Mouse (Mus musculus) forebrain, embryonic 12.5 days (tissue): ENCODE results near the gene Nln. TPM values are rescaled to one million over a fixed set of nuclear protein-coding genes. Genes with fewer than 3 reads are reported as not detected.

Source experiments
- ATAC-seq: fragments of 200-750 bp; cut with Nextera tagmentation; 2 replicates; pipeline ENCODE4 v1.8.0; 2017; ENCODE audit warnings: moderate TSS enrichment; ENCODE audit not compliant: low FRiP score
- H3K27ac ChIP-seq: fragments of 300-500 bp; sonication (generic); 2 replicates; pipeline ENCODE4 v1.5.1; 2016; ENCODE audit warnings: mild to moderate bottlenecking
- H3K27me3 ChIP-seq: fragments of 300-500 bp; sonication (generic); 2 replicates; pipeline ENCODE4 v1.6.1; 2016; ENCODE audit warnings: mild to moderate bottlenecking
- H3K36me3 ChIP-seq: fragments of 300-500 bp; sonication (generic); replicated peaks from 2 replicates; pipeline ENCODE4 v1.6.1; 2016; ENCODE audit warnings: mild to moderate bottlenecking
- H3K4me1 ChIP-seq: fragments of 300-500 bp; sonication (generic); 2 replicates; pipeline ENCODE4 v1.6.1; 2016
- H3K4me2 ChIP-seq: fragments of 300-500 bp; sonication (generic); 2 replicates; pipeline ENCODE4 v1.6.1; 2016; ENCODE audit warnings: mild to moderate bottlenecking, moderate library complexity
- H3K4me3 ChIP-seq: fragments of 300-500 bp; sonication (generic); replicated peaks from 2 replicates; pipeline ENCODE4 v1.5.1; 2016; ENCODE audit warnings: mild to moderate bottlenecking
- H3K9ac ChIP-seq: fragments of 300-500 bp; sonication (generic); 2 replicates; pipeline ENCODE4 v1.6.1; 2016; ENCODE audit warnings: mild to moderate bottlenecking
- H3K9me3 ChIP-seq: fragments of 300-500 bp; sonication (generic); 2 replicates; pipeline ENCODE4 v1.6.1; 2016
- WGBS: fragments of 180-500 bp; shearing (Covaris S2); methylation state at CpG from one replicate; pipeline ENCODE4 v1.1.7; 2016; 5-methylcytosine and 5-hydroxymethylcytosine counted together
- polyA plus RNA-seq: library from polyadenylated mRNA; unstranded; fragments of >200 nt; fragmentation: Nextera tagmentation; extraction: Ambion mirVana; gene quantifications from 2 replicates; pipeline ENCODE4 v1.2.1, GENCODE M21; 2016

Nln gene
- polyA plus RNA-seq, 1 experiment from 2014 or later: 25.0 TPM

DNA sequence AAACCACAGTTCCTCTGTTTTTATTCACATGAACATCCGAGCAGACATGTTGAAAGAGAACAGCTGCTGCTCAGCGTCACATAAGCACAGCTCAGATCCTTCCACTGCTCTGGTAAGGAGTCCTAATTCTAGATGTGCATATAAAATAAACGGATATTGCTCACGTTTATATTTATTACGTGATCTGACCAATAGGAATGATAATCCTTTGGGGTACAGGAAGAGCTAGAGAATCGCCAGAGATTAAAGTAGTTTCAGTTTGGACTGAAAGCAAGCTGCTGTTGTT lies 83.8 kb downstream of the Nln start:
- no peak for ATAC-seq
- 85% methylated on average over 6 of the region's 6 CpGs for WGBS
- H3K27ac ChIP-seq: no peak overlapping the region

DNA sequence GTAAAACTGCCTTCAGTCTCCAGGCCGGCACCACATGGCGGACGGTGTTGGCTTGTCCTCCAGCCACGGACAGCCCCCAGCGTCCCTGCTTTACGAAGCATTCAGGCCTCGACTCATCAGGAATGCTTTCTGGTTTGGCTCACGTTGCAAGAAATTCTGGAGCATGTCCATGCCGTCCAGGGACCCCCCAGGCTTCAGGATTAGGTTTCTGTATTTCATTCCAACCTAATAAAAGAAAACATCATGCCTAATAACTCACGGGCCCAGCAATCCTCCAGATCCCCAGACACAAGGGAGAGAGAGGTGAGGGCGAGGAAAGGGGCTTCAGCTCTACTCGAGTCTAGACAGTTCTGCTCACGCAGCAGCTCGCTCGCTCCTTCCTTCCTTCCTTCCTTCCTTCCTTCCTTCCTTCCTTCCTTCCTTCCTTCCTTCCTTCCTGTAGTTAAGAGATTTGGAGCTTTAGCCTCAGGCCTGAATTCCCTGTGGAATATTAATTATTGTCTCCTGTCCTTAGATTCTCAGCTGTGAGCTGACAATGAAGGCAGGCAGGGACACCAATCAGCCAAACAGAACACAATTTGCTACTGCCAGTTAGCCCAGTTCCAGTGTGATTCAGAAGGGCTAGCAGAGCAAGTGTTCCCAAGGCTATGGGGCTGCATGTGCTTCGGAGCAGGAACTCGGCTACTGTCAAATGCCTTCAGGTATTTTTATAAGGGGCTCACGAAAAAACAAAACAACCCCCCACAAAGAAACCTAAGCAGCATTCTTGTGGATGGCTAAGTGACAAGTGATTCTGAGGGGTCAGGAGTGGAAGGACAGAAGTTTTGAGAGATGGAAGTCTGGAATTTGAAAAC lies 84.3 kb downstream of the Nln start:
- Histone ChIP-seq H3K36me3 (no peaks in the 10 kb centered on the region; the same call in 1 of the 2 replicates), H3K27me3 (no peaks in the 10 kb centered on the region), H3K4me2 (no peak overlapping the region), H3K9ac (no peak overlapping the region), H3K4me1 (peaks cover 8% of the 10 kb centered on the region; the same call in 1 of the 2 replicates), H3K27ac (no peak overlapping the region), H3K4me3 (no peak overlapping the region), H3K9me3 (no peaks in the 10 kb centered on the region)
- WGBS: 77% methylated on average over 18 of the region's 18 CpGs
- no peak for ATAC-seq

More for the DNA sequence above, 83.8 kb downstream of the Nln start:
- no peaks in the 10 kb centered on the region for H3K27me3 ChIP-seq
- H3K36me3 ChIP-seq: no peaks in the 10 kb centered on the region
- H3K4me2 ChIP-seq: no peak overlapping the region
- no peaks in the 10 kb centered on the region for H3K9me3 ChIP-seq
- H3K9ac ChIP-seq: no peak overlapping the region
- H3K4me3 ChIP-seq: no peak overlapping the region
- H3K4me1 ChIP-seq: peaks cover 8% of the 10 kb centered on the region; the same call in 1 of the 2 replicates

DNA sequence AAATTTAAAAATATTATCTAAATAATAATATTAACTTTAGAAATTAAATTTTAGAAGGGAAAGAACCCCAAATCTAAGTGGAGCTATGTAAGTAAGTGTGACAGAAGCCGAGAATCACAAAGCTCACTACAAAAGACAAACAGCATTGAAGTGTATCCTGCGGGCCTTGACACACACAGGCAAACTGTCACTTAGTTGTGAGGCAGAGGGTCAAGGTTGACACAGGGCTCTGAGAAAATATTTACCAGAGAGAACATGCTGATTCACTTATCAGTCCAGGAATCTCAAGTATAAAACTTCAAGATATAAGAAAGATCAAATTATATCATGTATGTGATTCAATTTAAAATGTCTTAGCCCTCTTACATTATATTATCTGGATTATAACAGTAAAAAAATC lies 85.1 kb downstream of the Nln start:
- peaks cover 8% of the 10 kb centered on the region; the same call in 1 of the 2 replicates for H3K4me1 ChIP-seq
- H3K9me3 ChIP-seq: no peaks in the 10 kb centered on the region
- WGBS: 85% methylated on average over 2 of the region's 2 CpGs
- H3K4me2 ChIP-seq: no peak overlapping the region
- no peak overlapping the region for H3K4me3 ChIP-seq
- no peak overlapping the region for H3K27ac ChIP-seq
- H3K9ac ChIP-seq: no peak overlapping the region
- H3K36me3 ChIP-seq: no peaks in the 10 kb centered on the region; the same call in 1 of the 2 replicates
- H3K27me3 ChIP-seq: no peaks in the 10 kb centered on the region
- no peak for ATAC-seq

DNA sequence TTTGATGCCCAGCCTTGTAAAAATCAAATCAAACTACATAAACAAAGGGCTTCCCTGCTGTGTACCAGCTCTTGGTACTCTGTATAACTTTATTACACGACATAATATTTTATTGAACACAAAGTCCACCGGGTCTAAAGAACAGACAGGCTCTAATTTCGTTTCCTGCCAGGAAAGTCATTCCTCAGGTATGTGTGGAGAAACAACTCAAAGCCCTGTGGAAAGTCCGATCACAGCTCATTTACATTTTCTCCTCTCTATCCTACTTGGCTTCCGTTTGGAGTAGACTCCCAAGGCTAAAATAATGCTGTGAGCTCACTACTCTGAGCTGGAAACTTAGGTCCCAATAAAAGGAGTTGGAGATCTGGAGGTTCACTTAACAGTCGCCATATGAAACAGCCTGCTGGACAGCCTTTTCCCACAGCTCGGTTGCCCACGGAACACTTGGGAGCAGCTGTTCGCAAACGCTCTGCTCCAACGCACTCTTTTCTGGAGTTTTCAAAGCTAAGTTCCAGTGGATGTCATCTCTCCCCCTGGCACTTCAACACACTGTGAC lies 86.0 kb downstream of the Nln start:
- H3K4me3 ChIP-seq: no peak overlapping the region

DNA sequence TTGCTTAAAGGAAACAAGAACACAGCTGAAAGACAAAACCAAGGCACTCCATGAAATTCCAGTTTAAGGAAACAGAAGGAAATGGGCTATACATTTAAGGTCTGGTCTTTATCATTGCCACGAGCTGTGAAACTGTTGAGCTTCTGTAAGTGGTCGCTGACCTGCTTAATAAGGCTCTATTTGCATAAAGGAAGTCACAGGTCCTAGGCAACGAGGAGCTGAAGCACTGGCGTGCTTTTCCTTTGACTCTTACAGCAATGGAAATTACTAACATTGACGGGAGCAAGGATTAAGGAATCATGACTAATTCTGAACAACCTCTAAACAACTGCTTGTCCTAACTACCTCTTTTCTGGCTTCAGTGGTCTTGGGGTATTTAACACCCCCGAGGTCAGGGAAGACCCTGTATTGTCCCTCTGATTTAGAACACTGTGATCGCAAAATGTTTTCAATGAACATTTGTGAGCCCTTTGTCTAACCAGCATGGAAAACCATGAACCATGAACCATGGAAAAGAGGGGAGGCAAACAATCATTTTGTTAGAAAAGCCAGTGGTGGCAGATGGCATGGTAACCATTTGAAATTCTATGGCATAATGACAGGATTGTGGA lies 90.8 kb downstream of the Nln start:
- no peak overlapping the region for H3K9ac ChIP-seq
- H3K9me3 ChIP-seq: no peaks in the 10 kb centered on the region
- peaks cover 10% of the 10 kb centered on the region for H3K4me1 ChIP-seq
- H3K27me3 ChIP-seq: no peaks in the 10 kb centered on the region
- H3K4me3 ChIP-seq: no peak overlapping the region
- no peak overlapping the region for H3K4me2 ChIP-seq
- H3K27ac ChIP-seq: no peak overlapping the region
- 22% methylated on average over 7 of the region's 7 CpGs for WGBS
- ATAC-seq: no peak
- H3K36me3 ChIP-seq: no peaks in the 10 kb centered on the region; the same call in 1 of the 2 replicates

More for the DNA sequence above, 86.0 kb downstream of the Nln start:
- H3K36me3 ChIP-seq: no peaks in the 10 kb centered on the region; the same call in 1 of the 2 replicates
- no peak overlapping the region for H3K9ac ChIP-seq
- ATAC-seq: no peak
- H3K27ac ChIP-seq: no peak overlapping the region
- no peaks in the 10 kb centered on the region for H3K27me3 ChIP-seq
- peaks cover 12% of the 10 kb centered on the region for H3K4me1 ChIP-seq
- H3K4me2 ChIP-seq: no peak overlapping the region
- 75% methylated on average over 11 of the region's 11 CpGs for WGBS
- H3K9me3 ChIP-seq: no peaks in the 10 kb centered on the region

DNA sequence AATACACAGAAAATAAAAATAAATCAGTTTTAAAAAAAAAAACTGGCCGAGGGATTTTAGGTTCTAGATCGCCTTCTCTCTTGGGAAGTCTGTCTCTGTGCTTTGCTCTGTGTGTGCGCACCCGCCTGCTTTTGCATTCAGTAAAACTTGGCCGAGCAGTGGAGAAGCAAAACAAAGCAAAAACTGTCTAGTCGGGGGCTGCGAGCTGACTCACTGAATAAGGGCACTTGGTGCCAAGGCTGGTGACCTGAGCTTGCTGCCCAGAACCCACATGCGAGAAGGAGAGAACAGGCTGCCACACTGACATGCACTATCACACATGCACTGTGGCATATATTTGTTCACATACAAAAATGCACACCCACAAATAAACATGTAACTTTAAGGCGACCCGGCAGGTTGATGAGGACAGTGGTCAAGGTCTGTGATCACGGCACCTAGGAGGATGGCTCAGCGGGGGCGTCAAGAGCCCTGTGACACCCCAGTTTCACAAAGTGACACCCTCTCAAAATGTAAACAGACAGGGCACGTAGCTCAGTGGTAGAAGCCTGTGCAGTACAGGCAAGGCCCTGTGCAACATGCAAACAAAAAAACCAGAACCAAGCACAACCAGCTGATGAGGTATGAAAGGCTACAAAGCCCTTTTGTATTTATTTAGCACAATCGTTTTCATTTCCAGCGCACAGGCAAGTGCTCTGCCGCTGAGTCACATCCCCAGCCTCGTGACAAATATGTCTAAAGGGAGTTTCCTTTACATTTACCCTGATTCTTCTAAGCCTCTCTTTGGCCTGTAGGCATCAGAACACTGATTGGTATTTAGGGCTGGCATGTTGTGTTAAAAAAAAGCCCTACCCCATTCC lies 93.9 kb downstream of the Nln start:
- Histone ChIP-seq H3K4me2 (no peak overlapping the region), H3K4me3 (no peak overlapping the region), H3K4me1 (peaks cover 10% of the 10 kb centered on the region), H3K36me3 (no peaks in the 10 kb centered on the region; the same call in 1 of the 2 replicates), H3K27ac (no peak overlapping the region), H3K9me3 (no peaks in the 10 kb centered on the region), H3K27me3 (no peaks in the 10 kb centered on the region), H3K9ac (no peak overlapping the region)
- 89% methylated on average over 18 of the region's 18 CpGs for WGBS
- no peak for ATAC-seq

DNA sequence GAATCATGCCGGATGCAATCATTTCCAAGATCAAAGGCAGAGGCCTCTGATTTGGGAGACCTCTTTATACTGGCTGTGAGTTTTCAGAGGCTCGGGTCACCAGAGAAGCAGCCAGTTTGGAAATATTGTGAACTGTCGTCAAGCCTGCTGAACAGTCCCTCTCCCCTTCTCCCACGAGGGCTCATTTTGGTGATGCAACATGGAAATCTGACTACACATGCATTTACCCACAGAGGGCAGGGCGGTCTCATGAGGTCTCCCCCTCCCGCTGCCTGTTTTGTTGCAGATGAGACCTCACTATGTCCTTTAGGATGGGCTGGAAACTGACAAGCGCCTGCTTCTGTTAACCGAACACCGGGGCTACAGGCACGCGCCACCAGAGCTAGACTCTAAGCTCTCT lies 95.4 kb downstream of the Nln start:
- no peak overlapping the region for H3K4me3 ChIP-seq
- peaks cover 10% of the 10 kb centered on the region for H3K4me1 ChIP-seq
- no peaks in the 10 kb centered on the region for H3K27me3 ChIP-seq
- 89% methylated on average over 11 of the region's 11 CpGs for WGBS
- H3K9me3 ChIP-seq: no peaks in the 10 kb centered on the region
- no peak for ATAC-seq
- H3K4me2 ChIP-seq: no peak overlapping the region
- H3K27ac ChIP-seq: no peak overlapping the region
- H3K36me3 ChIP-seq: no peaks in the 10 kb centered on the region
- no peak overlapping the region for H3K9ac ChIP-seq

DNA sequence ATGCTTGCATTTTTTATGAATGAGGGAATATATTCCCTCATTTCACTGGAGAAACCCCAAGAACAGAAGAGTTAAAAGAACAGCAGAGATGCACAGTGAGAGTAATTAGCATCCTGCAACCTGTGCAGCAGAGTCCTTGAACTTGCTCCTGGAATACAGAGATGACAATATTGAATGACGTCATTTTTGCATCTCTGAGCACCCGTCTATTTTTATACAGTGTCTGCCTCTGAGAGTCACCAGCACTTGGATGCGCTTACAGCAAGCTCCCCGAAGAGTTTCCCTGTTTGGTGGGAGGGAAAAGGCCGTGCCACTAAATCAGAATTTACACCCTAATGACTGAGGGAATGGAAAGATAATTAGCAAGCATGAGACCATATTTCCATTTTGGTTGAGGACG lies 96.0 kb downstream of the Nln start:
- WGBS: 73% methylated on average over 6 of the region's 6 CpGs
- no peak overlapping the region for H3K4me2 ChIP-seq
- no peaks in the 10 kb centered on the region for H3K36me3 ChIP-seq
- H3K4me3 ChIP-seq: no peak overlapping the region
- peaks cover 5% of the 10 kb centered on the region for H3K4me1 ChIP-seq
- no peaks in the 10 kb centered on the region for H3K27me3 ChIP-seq
- no peak overlapping the region for H3K27ac ChIP-seq
- H3K9ac ChIP-seq: no peak overlapping the region
- ATAC-seq: no peak
- H3K9me3 ChIP-seq: no peaks in the 10 kb centered on the region

DNA sequence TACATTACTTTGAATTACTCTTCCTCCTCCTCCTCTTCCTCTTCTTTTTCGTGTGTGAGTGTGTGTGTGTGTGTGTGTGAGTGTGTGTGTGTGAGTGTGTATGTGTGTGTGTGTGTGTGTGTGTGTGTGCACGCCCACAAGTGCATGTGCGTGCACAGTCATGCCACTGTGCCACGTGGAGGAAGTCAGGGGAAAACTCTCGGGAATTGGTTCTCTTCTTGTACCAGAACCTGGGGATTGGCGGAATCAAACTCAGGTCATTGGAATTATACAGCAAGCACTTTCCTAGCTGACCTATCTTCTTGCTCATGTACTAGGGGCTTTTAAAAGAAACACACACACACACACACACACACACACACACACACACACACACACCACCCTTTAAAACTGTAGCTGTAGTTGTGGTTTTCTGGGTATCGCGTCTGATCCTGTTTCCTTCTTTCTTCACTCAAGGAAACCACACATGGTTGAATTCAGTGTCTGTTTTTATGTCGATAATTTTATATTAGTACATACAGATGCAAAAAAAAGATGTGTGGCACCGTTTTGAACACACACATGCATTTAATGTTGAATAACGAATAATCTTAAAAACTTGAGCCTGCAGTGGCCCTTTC lies 97.1 kb downstream of the Nln start:
- no peaks in the 10 kb centered on the region for H3K4me1 ChIP-seq
- H3K9me3 ChIP-seq: no peaks in the 10 kb centered on the region
- no peak overlapping the region for H3K4me3 ChIP-seq
- ATAC-seq: no peak
- H3K27ac ChIP-seq: no peak overlapping the region
- no peaks in the 10 kb centered on the region for H3K27me3 ChIP-seq
- no peak overlapping the region for H3K9ac ChIP-seq
- WGBS: 92% methylated on average over 11 of the region's 11 CpGs
- no peaks in the 10 kb centered on the region for H3K36me3 ChIP-seq
- H3K4me2 ChIP-seq: no peak overlapping the region

DNA sequence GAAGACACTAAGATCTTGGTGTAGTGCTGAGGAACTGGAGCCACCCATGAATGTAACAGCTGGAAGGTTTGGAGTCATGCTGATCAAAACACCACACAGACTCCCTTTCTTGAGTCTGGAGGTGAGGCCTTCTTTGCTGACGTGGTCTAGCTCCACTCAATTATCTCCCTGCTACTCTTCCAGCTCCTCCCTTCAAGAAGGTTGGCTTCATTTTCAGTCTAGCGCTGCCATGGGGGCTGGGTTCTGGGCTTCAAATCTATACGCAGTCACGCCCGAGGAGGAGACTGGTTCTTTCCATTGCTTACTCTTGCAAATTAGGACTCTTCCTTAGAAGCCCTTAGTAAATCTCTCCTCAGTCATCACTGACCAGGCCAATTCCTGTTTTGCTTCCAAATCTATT lies 98.1 kb downstream of the Nln start:
- no peaks in the 10 kb centered on the region for H3K4me1 ChIP-seq
- no peak overlapping the region for H3K4me2 ChIP-seq
- no peak overlapping the region for H3K9ac ChIP-seq
- H3K27me3 ChIP-seq: no peaks in the 10 kb centered on the region
- no peaks in the 10 kb centered on the region for H3K9me3 ChIP-seq
- H3K27ac ChIP-seq: no peak overlapping the region
- H3K36me3 ChIP-seq: no peaks in the 10 kb centered on the region
- no peak overlapping the region for H3K4me3 ChIP-seq
- WGBS: 87% methylated on average over 5 of the region's 5 CpGs
- ATAC-seq: no peak

DNA sequence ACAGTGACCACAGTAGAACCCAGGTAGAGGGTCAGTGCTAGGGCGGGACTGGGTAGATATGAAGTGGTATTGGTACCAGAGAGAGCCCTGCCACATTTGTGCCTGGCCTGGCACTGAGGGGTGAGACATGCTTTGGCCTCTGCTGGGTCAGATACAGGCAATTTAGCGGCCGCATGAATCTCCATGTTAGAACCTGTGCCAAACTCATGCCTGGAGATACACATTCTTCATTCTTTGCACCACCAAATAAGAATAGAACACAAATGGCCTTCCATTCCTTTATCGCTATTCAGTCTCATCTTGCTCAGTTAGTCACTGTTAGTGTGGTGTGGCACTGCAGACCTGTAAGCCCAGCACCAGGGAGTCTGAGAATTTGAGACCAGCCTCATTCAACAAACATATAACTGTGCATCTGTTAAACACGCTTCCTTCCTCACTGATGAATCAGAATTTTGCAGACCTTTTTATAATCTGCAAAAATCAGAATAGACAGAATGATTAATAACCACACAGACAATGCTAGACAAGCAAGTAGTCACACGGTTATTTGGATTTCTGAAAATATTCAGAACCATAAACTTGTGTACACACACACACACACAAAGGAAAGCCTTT lies 104.1 kb downstream of the Nln start:
- H3K9me3 ChIP-seq: no peaks in the 10 kb centered on the region
- no peaks in the 10 kb centered on the region for H3K4me1 ChIP-seq
- WGBS: 92% methylated on average over 6 of the region's 6 CpGs
- ATAC-seq: no peak
- no peak overlapping the region for H3K4me2 ChIP-seq
- no peak overlapping the region for H3K9ac ChIP-seq
- H3K4me3 ChIP-seq: no peak overlapping the region
- no peak overlapping the region for H3K27ac ChIP-seq
- no peaks in the 10 kb centered on the region for H3K27me3 ChIP-seq
- no peaks in the 10 kb centered on the region for H3K36me3 ChIP-seq
